Mouse (Mus musculus) heart, adult 11 months (tissue): ENCODE measurements around the gene Mpp3.
A peak's percentile ranks its signal among the peaks of the same experiment; 100 is the strongest.

Source experiments
- DNase-seq: peaks from one replicate; pipeline ENCODE4 v3.0.0; 2022

The Mpp3 gene

GRCm38 (mm10) chr11:102028087-102028816 is at the start of gene Mpp3:
Gene Mpp3, minus strand, starts transcription at chr11:102028461.
- DNase-seq: no peak

- DNase-seq: no peak
Observed at GRCm38 (mm10) chr11:102073722-102074121, 45.5 kb upstream of the Mpp3 start.

GRCm38 (mm10) chr11:102072729-102073128 is 44.5 kb upstream of the Mpp3 start:
- no peak for DNase-seq

DNA sequence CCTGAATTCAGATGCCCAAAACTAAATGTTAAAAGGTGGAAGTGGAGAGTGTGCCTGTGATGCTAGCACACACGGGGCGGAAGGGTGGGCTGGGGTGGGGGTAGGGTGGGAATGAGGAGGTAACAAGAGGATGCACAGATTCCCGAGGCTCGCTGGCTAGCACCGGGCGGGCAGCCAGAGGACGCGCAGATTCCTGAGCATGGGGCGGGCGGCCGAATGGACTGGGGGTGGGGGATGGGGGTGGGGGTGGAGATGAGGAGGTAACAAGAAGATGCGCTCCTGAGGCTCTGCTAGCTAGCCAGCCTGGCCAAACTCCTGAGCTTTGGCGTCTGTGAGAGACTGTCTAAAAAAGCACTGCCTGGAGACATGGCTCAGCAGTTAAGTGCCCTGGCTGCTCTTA is 42.2 kb upstream of the Mpp3 start:
- DNase-seq: no peak

GRCm38 (mm10) chr11:102069633-102070032 is 41.4 kb upstream of the Mpp3 start:
- DNase-seq: no peak

DNA sequence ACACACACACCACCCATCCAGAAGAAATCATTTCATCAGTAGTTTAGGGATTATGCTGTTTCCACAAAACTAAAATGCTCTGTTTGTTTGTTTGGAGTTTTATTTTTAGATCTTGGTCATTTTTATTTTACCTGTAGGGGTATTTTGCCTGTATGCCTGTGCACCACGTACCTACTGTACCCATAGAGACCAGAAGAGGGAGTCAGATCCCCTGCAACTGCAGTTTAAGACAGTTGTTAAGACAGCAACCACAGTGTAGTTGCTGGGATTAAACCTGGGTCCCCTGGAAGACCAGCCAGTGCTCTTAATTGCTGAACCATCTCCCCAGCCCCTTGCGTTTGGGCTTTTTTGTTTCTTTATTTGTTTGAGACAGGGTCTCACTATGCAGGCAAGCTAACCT is 40.7 kb upstream of the Mpp3 start:
- DNase-seq: no peak

GRCm38 (mm10) chr11:102063076-102063475 is 34.8 kb upstream of the Mpp3 start:
- DNase-seq: no peak

GRCm38 (mm10) chr11:102061941-102062473 is 33.7 kb upstream of the Mpp3 start:
- DNase-seq: peak; percentile 91

GRCm38 (mm10) chr11:102061236-102061940 is 33.1 kb upstream of the Mpp3 start:
- DNase-seq: peak; percentile 98

DNA sequence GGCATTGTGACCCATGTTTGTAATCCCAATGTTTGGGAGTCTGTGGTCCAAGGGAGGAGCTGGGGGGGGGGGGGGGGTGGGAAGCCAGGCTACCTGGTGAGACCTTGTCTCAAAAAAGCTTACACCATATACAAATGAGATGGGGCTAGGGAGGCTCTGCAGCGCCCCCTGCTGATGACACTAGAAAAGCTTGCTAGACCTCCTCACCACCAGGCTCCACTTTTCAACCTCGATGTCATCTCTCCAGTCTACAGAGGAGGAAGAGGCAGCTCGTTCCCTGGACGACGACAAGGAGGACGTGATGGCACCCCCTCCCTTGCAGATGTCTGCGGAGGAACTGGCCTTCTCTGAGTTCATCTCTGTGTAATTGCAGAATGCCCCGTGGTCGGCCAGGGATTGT is 25.6 kb upstream of the Mpp3 start:
- DNase-seq: peak; percentile 94

- DNase-seq: peak; percentile 98
Observed at GRCm38 (mm10) chr11:102053183-102053582, 24.9 kb upstream of the Mpp3 start.

DNA sequence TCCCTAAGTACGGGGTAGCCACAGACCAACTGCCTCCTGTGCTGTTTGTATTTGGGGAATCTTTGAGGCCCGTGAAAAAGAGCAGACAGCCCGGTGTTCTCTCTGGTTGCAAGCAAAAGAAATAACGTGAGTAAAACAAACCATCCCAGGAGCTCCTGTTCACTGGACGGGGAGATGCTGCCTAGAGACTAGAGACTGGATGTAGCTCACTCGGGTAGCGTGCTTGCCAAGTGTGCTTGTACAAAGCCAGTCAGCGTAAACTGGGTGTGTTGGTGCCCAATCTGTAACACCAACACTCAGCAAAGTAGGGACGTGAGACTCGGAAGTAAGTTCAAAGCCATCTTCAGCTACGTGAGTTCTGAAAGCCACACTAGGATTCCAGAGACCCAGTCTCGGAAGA is 24.4 kb upstream of the Mpp3 start:
- peak; percentile 93 for DNase-seq

DNA sequence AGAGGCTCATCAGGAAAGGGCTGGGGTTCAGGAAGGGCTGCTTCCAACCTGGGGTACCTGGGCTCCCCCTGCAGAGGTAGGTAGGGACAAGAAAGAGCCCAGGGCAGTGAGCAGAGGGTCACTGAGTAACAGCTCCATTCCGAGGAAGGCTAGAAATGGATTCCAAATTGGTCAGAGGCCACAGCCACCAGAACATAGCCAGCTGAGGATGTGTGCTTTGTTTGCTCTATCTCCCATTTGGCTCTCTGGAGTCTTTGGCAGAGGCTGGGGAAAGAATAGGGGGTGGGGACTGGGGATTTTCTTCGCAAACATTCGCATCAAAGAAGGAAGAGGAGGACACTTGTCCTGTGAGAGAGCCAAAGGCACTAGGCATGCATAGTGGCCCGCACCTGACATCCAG is 23.7 kb upstream of the Mpp3 start:
- peak; percentile 98 for DNase-seq

GRCm38 (mm10) chr11:102051541-102051940 is 23.3 kb upstream of the Mpp3 start:
- DNase-seq: peak; percentile 99

DNA sequence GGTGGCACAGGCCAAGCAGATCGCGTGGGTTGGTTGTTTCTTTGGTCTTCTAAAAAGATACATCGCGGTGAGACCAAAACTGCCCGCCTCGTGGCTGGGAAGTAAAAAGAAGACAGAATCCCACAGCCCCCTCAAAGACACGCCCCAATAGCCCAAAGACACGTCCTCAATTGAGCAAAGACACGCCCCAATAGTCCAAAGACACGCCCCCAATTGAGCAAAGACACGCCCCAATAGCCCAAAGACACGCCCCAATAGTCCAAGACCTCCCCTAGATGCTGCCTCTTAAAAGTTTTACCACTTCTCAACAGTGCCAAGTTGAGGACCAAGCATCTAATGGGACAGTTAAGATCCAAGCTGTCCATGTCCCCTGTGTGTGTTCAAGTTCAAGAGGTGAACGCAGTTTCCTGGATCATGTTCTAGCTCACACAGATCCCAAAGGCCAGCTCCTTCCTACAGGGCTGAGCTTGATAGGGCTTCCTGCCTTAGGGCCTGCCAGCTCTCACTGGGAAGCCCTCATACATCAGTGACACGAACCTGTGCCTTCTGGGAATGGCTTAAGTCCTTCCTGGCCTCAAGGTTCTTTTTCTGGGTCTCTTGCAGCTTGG is 21.7 kb upstream of the Mpp3 start:
- DNase-seq: peak; percentile 98

DNA sequence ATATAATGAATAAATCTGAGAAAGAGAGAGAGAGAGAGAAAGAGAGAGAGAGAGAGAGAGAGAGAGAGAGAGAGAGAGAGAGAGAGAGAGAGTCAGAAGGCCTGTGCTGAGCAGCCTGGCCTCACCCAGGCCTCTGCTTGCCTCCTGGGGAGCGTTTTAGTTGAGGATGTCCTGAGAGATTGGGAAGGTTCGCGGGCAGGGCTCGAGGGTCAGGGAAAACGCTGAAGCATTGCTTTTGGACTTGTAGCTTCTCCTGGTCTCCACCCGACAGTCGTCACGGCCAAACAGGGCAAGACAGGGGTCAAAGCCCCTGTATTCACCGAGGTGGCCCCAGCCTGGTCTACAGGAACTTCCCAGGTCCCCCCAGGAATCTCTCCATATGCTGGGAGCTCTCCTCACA is 18.3 kb upstream of the Mpp3 start:
- peak; percentile 86 for DNase-seq

GRCm38 (mm10) chr11:102044691-102045212 is 16.5 kb upstream of the Mpp3 start:
- DNase-seq: peak; percentile 96

DNA sequence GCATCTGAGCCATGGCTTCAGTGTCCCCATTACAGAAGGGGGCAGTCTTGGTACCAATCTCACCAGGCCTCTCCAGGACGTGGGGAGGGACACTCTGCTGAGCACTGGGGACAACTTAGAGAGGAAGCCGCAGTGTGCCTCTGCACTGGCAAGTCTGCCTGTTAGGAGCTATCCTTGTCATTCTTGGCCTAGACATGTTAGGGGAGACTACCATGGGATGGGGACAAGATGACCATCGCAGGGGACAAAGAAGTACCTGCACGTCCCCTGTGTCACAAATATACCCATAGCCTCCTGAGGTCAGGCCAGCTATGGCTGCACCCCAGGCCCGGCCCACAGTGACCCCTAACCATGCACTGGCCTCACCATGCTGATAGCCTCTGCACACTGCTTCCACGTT is 15.1 kb upstream of the Mpp3 start:
- DNase-seq: peak; percentile 92

DNA sequence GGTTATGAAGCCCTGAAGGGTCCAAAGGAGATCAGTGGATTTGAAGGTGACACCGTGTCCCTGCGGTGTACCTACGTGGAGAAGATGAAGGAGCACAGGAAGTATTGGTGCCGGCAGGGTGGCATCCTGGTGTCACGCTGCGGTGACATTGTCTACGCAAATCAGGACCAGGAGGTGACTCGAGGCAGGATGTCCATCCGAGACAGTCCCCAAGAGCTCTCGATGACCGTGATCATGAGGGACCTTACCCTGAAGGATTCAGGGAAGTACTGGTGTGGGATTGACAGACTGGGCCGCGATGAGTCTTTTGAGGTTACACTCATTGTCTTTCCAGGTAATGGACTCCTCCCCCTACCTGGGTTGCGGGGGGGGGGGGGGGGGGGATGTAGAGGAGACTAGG is 14.7 kb upstream of the Mpp3 start:
- peak; percentile 92 for DNase-seq

- DNase-seq: peak; percentile 98
Observed at GRCm38 (mm10) chr11:102041350-102041949, 13.2 kb upstream of the Mpp3 start, which contains the start of gene Cd300lg. Gene Cd300lg, plus strand, starts transcription at chr11:102041509.

GRCm38 (mm10) chr11:102040646-102041045 is 12.4 kb upstream of the Mpp3 start:
- DNase-seq: peak; percentile 74

GRCm38 (mm10) chr11:102040138-102040524 is 11.9 kb upstream of the Mpp3 start:
- DNase-seq: peak; percentile 99
